Mouse (Mus musculus): ENCODE data around the gene Slc39a8.

Slc39a8 gene

DNA sequence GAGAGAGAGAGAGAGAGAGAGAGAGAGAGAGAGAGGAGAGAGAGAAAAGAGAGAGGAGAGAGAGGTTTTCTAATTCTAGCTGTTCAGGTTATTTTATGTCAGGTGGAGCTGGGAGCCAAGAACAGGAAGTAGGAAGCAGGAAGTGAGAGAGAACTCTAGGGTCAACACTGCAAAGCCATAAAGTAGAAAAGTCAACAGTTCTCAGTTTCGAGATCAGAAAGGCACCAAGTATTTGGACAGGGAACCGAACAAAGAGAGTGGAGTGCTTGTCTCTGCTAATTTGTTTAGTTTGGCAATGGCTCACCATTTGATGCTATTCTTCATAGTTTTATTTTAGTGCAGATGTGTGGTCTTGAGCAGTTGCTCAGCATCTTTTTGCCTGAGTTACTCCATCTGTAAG, 26.5 kb downstream of the Slc39a8 start:
- DNase-seq: no peak

DNA sequence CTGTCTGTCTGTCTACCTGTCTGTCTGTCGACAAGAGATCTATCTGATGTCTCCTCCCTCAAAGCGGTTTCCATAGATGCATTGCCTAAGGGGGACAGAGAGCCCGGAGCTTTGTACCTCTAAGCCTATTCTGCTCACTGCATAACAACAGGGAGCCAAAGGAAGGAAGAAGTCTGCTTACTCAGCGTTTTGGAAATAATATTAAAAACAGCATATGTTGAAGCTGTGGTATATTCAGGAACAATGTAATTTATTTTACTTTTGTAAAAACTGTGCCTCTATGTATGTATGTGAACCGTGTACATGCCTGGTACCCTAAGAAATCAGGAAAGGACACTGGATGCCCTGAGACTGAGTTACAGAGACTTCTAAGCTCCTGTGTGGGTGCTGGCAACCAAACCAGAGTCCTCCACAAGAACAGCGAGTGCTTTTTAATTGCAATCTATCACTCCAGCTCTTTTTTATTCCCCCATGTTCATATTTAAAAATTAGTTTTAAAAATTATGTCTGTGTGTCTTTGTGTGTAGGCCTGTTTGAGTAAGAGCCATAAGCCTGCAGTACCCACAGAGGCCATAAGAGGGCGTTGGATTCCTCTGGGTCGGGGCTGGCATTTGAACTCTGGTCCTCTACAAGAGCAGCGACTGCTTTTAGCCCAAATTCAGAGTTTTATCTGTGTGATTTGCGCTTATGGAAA, 28.7 kb downstream of the Slc39a8 start:
- no peak for DNase-seq

DNA sequence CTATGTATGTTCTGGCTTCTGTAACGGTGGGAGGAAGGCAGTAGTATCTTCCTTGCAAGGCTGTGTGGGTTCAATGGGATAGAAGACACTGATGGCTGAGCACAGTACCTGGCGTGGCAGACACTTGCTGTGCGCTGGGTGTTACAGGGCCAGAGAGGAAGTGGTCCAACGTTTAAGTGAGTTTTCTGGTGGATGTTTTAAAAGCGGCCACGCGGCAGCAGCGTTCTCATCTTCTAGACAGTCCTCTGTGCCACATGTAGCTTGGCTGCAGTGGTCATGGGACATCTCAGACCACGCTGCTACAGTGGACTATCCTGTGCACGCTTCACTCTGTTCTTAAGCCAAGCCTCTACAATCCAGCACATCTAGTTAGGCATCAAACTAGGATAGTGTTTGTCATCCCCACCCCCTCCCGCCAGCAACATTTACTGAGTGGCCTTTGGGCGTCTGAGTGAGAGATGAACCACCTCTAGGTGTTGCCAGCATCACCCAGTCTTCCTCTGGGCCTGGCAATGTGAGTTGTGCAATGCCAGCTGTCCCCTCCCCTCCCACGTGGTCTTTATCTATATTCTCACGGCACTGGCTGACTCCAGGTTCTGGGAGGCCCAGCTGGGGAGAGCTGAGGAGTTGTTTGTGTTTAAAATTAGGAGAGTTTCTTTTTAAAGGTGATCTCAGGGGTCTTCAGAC, 29.4 kb downstream of the Slc39a8 start:
- no peak for DNase-seq

DNA sequence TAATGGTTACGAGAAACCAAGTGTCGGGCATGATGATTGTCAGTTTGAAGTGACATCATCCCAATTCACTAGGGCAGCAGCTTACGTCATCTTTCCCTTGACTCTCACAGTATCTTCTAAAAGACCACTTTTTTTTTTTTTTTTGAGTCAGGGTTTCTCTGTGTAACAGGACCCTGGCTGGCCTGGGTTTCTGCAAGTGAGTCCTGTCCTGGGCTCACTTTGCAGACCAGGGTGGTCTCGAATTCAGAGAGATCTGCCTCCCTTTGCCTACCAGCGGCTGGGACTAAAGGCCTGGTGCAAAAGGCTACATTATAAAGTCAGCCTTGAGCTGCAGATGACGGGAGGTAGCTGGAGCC, 29.9 kb downstream of the Slc39a8 start:
- no peak for DNase-seq

DNA sequence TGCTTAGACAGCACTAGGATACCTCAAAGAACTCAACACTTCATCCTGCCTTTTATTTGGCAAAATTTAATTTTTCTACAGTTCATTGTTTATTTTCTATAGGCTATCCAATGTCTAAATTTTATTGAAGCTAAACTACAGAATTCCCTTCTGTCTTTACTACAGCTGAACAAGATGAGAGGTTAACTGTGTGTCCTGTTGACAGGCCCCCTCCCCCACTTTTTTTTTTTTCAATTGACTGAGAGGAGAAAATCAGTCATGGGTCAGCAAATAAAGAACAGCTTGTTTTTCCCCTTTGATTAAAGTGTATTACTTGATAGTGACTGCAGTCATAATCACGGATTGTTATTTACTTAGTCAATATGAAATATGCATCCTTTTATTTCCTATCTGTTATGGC, 31.2 kb downstream of the Slc39a8 start:
- no peak for DNase-seq

DNA sequence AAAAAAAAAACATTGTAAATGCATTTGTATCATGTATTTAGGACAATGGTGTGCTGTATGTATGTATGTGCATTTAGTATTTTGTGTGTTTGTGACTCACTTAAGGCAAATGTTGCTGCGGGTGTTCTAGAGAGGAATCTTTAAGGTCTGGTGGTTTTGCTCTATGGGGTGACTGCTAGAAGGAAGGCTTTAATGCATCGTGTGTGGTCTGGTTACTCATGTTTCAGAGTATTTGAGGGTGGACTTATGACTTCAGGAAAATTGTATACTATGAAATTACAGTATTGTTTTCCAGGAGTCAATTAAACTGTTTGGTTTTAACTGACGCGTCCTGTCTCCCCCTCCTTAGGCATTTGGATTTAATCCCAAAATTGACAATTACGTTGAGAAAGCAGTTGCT, 32.1 kb downstream of the Slc39a8 start:
- DNase-seq: no peak

DNA sequence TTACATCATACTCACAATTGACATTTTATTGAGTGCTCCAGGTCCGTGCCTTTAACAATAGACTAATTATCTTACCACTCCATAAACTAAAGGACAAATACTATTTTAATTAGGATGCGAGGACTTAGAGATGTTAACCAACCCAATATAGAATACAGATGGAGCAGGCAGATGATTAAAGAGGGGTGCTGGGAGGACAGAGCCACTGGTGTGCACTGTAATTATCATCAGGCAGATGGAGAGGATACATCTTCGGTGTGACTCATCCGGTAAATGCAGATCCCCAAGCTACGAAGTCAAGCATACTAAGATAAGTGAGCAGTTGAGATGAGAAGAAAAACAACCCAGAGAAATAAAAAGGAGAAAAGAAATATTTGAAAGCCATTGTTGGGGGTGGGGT, 34.4 kb downstream of the Slc39a8 start:
- DNase-seq: no peak

DNA sequence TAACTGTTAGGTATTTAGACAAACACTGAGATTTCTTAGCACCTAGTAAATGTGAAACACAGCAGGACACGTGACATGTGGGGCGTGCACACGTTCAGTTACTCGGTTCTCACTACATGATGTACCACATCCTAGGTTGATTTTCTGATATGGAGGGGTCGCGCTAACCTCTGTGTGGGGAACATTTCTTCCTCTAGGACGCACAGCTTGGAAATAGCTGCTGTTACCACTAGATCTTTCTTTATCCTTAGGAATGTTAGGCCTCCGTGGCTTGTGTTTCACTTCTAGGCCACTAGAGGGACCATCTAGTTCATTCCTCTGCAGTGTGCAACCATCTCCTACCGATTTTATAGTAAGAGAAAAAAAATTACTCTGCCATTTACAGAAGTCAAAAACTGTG, 37.7 kb downstream of the Slc39a8 start:
- DNase-seq: peak; percentile 52 to 64

DNA sequence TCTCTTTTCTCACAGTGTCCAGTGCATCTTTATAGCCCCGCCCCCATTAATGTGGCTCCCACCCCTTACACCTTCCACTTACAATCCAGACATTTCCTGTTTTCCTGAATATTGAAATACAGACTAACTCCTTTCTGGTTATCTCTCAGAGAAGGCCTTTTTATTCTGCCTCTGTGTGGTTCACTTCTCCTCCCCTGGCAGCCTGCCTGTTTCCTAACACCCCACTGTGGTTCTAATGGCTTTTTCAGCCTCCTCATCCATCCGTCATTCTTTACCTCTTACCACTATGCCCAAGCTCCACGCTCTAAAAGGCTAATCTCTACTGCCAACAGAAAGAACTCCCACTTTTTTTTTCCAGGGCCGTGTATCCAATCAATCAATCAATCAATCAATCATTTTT, 44.0 kb downstream of the Slc39a8 start:
- DNase-seq: peak; percentile 37 to 48

DNA sequence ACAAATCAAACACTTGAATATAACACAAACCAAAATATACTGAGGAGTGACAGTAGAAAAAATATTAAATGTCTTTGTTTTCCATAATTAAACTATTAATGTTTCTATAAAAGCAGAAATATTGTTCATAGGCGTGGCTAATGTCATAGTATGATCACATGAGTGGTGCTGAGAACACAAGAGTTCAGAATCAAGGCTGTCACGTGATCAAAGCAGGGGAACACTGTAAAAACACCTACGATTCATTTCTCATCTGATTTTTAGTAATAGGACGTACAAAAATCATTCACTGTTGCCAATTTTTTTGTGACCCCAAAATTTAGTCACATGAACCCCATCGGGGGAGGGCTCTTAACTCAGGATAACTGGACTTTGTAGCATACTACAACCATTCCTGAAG, 47.2 kb downstream of the Slc39a8 start:
- DNase-seq: no peak

DNA sequence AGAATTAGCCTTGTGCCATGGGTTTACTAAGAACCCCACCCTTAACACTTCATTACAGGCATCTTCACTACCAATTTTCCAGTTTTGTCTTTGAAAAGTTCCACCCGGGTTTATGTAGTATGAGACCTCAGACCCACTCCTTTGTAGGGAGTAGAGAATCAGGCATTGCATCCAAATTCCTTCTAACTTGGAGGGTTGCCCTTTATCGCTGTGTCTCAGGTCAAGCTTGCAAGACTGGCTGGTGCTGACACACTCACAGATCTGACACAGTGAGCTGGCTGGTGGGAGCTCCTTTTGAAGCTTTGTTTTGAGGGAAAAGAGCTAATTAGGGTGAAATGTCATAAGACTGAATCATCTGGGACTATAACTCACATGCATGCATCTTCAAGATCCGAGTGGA, 48.5 kb downstream of the Slc39a8 start:
- DNase-seq: no peak

DNA sequence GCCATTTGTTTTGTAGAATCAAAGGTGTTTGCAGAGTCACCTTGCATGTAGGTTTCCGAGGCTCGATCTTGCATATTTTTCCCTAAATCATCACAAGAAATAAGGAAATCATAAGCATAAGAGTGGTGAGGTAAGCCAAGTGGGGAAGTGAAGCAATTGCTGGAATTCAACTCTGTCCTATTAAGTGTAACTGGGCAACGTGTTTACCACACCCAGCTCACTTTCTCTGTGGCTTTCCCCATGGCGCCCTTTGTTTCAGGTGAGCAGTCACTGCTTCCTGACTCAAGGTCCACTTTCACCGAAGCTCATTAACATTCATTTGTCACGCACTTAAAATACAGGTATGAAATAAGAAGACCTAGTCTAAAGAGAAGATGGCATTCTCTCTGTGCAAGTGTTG, 53.0 kb downstream of the Slc39a8 start:
- no peak for DNase-seq

DNA sequence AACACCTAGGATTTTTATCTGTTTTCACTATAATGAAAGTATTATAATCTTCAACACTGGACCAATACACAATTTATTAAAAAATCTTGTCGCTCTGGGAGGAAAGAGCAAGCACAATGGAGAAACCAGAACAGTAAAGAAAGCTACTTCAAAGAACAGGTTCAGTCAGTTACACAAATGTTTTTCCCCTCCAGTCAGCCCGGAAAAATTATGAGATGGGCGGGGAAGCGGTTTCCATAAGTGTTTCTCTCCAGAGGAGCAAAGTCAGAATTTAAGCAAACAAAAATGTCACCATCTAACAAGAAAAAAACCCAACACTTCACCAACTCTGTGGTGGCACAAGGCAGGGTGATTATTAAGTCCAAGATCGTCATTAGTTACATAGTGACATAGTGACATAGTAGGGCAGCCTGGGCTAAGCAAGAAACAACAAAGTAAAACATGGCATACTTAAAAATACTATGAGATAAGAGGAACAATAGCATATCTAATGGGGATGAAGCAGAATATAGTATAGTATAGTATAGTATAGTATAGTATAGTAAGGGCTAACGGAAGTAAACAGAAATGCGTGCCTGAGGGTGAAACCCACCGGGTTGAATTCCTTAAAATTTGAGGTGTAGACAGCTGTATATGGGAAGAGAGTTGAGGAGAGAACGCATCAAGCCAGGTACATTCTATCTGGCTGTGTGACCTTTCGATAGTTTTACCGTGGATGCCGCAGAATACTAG, 61.0 kb downstream of the Slc39a8 start:
- DNase-seq: no peak

DNA sequence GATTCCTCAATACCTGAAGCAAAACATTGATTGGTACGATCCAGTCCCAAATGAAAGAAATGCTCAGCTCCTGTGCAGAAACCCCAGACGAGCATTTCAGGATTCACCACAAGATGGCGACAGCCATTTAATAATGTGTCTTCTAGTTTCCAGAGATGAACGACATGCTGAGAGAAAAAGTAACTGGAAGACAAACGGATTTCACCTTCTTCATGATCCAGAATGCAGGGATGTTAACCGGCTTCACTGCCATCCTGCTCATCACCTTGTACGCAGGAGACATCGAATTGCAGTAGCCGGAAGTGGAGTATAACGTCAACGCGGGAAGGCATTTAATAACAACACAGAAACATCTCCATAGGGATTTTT, 61.6 kb downstream of the Slc39a8 start:
- DNase-seq: peak; percentile 93 to 94

DNA sequence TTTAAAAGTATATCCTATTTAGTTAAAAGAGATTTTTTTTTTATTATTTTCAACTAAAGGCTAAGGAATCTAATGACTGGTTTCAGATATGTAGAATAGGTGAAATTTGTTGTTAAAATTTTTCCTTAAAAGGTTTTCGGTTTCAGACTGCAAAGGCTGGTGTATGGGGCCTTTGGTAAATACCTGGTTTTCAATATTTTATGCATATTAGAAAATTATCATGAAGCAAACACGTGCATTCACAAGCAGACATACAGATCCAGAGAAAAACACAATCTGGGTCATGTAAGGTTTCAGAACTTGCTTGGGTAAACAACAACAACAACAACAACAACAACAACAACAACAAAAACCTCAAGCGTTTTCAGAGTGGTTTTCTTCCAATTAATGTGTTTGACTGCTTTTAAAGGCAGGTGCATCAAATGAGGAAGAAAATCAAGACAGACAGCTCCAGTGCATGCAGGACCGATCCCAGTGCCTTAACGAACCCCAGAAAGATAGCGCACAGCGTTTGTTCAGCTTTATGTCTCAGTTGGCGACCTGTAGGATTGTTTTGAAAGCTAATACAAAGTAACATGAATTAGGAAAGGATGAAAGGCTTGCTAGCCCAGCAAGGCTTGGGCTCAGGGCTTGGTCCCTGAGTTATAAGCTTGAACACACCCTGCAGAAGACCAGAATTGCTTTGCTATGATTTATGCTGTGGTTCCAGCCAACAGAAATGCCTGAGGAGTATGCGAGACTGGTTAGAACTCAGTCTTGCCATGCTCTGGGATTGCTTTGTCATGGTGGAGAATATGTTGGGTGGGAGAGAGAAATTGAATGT, 62.2 kb downstream of the Slc39a8 start:
- peak in 1 of 2 experiments; percentile 9 for DNase-seq

DNA sequence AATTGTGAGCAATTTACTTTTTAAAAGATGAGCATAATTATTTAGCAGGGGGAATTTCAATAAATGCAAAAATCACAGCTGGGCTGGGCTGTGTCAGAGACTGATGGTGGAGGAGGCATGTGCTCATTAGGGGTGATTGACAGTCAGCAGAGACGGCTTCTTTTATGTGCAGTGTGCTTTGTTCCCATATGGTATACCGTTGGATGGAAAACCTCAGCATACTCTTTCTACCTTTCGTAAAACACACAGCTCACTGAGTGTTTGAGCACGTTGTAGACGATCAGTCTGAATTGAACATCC, 62.7 kb downstream of the Slc39a8 start:
- no peak for DNase-seq

DNA sequence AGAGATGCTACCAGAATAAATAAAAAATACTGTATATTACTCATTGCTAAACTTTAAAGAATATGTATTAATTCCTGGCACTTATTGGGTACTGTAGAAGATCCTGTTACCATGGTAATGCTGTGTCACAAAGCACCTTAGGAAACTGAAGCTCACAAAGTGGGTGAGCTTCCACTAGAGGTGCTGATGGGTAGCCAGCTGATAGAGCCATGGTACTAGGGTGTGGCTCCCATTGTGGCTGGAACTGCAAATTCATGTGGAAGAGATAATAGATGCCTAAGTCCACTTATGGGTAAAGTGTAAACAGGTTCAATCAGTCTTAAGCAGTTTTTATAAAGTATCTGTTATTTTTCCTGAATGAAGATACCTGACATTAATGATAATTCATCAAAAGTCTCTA, 64.3 kb downstream of the Slc39a8 start:
- DNase-seq: no peak

DNA sequence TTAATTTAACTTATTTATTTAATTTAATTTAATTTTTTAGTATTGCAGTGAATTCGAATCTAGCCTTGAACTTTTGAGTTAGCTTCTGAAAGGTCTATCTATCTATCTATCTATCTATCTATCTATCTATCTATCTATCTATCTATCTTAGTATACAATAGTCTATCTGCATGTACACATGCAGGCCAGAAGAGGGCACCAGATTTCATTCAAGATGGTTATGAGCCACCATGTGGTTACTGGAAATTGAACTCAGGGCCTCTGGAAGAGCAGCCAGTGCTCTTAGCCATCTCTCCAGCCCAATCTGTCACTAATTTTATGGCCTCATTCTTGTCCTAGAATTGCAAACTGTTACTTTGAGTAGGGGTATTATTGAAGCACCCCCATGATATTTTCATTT, 78.3 kb downstream of the Slc39a8 start:
- no peak for DNase-seq

DNA sequence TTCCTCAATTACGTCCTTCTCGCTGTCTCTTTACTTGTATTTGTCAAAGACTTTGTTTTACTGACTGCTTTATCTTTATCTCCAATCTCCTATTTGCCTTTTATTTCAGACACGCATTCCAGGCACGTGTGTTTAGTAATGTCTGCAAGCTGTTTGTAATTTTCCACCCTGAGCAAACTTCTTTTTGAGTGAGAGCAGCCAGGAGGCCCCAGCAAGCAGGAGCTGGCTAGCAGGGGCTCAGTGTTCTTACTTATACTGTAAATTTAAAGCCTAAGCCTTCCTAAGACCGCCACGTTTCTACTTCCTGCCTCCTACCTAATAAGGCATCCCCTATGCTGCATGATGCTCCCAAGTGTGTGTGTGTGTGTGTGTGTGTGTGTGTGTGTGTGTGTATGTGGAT, 79.8 kb downstream of the Slc39a8 start:
- no peak for DNase-seq

DNA sequence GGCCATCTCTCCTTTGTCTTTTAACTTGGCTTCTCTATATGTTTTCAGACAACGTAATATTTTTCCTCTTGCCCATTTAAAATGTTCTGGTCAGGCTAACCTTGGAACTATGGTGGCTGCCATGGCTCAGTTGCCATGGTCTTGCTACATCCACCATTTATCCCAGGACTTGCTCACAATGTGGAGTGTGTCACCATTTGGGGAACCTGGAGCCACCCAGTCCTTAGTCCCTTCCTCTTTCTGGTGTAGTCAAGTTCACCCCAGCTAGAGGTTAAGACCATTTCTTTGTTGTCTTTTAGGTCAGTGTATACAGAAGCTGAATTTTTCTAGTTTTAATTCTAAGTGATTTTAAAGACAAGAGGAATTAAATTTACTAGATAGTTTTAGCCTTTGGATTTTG, 80.7 kb downstream of the Slc39a8 start:
- no peak for DNase-seq

DNA sequence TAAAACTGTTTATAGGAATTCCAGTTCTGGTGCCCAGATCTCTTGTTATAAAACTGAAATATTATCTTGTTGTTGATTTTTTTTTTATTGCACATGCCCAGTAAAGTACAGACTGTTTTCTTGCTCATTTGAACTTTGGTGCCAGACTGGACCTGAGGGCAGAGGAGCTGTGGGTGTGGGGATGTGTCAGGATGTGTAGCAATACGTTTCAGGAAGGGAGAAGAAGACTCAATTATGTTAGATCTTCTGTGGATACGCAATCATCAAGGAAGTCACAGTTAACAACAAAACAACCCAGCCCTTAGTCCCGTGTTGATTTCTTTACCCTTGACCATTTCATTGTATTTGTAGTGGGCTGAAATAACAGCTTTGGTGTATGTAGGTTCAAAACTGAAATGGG, 81.9 kb downstream of the Slc39a8 start:
- DNase-seq: no peak

DNA sequence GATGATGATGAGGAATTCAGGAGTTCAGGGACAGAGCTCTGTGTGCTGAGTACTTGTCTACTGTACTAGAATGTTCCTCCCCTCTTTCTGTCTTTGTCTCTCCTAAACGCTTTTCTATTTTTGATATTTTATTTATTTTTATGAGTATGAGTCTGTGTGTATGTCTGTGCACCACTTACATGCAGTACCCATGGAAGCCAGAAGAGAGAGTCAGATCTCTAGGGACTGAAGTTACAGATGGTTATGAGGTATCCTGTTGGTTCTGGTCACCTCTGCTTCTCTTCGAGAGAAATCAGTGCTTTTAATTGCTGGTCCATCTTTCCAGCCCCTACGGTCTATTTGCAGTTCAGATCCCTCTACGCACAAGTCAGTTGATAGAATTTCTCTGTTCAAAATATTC, 90.9 kb downstream of the Slc39a8 start:
- no peak for DNase-seq

DNA sequence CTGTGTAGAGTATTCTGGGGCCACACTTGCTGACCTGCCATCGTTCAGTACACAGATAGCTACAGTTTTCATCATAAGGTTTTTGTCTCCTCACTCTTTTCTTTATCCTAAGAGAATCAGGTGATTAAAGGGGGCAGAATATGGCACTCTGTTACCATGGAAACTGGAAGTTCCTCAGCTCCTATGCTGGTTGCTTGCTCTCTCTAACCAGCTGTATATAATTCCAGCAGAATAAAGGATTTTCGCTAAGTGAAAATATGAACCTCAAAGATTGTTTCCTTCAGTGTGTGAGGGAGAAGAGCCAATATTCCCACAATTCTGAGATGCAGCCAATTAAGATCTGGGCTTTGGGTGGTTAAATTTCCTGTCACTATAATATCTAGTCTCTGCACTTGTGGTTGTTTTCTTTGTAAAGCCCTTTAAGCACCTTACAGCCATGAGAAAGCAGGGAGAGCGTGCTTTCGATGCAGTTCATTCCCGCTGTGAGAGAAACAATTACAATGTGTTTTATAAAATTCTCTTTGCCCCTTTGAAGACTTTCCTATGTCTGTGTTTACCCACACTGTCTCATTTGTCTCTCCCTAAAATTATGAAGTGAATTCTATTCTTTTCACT, 93.6 kb downstream of the Slc39a8 start:
- DNase-seq: no peak
